Mouse (Mus musculus): Measurements from ENCODE around the gene Ripor3.

The Ripor3 gene

DNA sequence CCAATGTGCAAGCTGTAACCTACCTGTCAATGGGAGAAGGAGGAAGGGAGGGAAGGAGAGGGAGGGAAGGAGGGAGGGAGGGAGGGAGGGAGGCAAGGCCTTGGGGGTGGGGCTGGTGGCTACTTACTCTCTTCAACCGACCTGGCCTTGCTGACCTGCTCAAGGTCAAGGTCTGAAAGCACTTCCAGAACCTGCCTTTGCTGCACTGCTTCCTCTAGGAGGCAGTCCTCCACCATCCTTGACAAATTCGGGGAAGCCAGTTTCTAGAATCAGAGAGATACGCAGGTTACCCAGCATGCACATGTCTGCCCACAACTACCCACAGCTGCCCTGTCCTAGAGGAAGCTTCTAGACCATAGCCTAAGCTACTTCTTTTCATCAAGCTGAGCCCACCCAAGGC is 25.5 kb downstream of the Ripor3 start:
- no peak for DNase-seq

DNA sequence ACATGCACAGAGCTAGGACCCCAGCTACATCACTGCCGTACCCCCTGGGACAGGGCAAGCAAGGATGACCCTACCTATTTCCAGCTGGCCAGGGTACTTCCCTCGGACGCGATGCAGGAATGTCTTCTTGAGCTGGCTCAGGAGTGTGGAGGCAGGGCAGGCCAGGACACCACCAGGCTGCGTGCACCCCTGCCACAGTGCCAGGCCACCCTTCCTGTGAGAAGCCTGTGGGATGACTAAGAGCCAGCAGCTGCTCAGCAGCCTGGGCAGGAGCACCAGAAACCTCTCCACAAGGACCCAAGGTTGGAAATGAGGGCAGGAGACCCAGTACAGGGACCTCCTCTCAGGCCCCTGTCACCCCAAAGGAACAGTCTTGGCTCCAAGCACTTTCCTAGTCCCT is 26.0 kb downstream of the Ripor3 start:
- DNase-seq: no peak

DNA sequence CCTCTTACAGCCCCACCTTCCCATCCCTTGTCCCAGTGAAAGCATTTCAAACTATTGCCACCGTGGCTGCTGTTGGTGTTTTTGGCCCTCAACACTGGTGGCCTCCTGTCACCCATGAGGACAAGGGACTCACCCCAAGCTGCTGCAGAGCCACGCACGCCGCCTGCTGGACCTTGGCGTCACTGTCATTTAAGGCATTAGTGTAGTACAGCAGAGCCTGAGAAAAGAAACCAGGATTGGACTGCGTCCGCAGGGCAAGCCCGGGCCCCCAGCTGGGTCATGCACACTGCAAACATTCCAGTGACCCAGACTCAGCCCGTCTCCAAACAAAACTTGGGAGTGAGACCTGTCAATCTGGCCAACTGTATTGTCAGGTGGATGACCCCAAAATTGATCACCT is 27.8 kb downstream of the Ripor3 start:
- DNase-seq: no peak

DNA sequence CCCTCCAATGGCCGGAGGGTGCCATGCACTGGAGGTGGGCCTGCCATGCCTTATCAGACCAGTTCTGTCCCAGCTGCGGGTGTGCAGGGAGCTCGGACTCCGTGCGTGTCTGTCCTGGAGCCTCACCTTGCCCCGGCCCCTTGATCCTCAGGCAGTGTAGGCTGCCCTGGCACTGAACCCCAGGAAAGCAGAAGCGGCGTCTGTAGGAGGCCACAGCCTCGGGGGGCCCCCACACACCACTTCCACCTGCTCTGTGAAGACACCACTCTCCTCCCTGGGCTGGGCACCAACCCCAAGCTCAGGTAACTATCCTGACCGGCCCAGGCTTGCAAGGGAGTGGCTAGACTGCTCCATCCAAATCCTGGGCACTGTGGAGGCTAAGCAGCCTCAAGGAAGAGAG is 30.0 kb downstream of the Ripor3 start:
- DNase-seq: no peak

DNA sequence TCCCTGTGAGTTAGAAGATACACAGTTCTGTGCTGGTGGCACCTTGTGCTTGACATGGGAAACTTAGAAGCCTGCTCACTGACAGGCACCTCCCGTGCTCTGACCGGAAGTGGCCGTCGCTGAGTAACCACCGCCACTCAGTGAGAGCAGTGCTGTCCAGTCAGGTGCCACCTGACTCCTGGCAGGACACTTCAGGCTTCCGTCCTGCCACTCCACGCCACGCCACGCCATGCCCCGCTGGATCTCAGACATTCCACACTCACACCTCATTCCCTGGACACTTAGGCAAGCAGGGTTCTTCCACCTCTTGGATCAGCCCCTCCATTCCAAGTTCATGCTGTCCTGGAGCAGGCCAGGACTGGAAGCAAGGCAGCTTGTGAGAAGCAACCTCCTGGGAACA is 32.1 kb downstream of the Ripor3 start:
- DNase-seq: no peak

DNA sequence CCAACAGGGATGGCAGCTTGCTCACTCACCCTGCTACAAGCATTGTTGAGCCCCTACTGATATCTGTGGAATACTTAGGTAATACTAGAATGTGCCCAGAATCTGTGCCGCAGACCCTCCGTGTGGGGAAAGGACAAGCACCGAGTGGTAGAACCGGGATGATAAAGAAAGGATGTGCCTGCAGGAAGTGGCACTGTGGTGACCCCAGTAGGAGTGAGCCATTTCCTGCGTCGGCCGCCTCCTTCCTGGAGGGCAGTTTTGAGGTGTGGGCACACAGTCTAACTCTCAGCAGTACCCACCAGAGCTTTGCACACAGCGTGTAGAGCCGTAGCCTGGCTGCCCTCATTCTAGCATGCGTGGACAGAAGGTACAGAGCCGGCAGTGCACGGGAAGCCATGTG is 34.7 kb downstream of the Ripor3 start:
- no peak for DNase-seq

DNA sequence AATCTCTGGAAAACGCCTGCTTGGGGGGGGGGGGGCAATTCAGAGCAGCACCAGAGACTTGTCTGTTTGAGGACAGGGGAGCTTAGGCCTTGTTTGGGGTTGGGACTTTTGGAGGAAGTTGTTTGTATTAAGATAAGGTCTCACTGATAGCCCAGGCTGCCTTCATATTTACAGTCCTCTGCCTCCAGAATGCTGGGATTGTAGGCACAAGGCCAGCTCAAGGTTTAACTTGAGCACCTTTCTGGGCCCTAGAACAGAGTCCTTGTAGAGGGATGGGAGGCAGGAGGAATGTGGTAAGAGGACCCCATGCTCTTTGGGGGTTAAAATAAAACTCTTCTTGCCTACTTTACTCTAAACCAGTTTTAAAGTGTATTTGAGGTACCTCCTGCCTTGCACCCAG is 37.6 kb downstream of the Ripor3 start:
- DNase-seq: no peak

DNA sequence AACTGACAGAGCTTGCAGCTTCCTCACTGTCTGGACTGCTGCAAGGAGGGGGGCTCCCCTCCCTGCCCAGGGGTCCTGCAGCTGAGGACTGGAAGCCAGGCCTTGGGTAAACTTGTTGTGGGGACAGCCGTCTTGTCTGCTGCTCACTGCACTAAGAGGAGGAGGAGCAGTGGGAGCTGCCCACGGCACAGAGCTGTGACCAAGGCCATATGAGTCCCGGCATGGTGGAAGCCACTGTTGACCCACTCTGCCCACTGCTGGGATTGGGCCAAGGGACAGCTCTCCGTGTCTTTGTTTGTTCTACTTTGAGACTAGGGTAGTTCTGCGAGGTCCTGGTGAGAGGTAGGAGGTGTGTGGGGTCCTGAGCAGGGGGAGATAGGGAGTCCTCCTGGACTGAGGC is 38.3 kb downstream of the Ripor3 start:
- no peak for DNase-seq

DNA sequence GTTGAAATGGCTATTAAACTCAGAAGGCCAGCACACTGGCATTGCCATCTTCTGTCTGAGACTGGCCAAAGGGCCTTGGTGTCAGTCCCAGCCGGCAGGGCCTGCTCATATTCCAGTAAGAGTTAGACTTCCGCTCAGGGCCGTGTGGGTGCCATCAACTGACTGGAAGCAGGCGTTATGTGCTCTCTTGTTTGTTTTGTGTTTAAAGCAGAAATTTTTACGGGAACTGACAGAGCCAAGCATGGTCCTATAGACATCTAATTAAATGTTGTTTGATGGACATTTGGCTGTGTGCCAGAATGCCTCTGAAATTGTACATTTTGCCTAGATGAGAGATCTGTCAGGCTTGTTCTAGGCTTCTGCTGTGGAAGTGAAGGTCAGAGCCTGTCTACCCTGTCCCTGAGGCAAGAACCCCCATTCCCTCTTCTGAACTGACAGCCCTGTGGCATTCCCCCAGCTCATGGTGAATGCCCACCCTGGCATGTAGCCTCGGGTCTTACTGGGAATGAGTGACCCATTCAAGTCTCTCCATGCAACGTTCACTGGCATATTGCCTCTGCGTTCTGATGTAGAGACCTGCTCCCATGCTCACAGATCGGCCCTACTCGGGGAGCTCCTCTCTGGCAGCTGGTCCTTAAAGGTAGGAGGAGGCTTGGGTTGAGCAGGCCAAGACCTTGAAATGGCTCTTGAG is 40.4 kb downstream of the Ripor3 start:
- DNase-seq: no peak

DNA sequence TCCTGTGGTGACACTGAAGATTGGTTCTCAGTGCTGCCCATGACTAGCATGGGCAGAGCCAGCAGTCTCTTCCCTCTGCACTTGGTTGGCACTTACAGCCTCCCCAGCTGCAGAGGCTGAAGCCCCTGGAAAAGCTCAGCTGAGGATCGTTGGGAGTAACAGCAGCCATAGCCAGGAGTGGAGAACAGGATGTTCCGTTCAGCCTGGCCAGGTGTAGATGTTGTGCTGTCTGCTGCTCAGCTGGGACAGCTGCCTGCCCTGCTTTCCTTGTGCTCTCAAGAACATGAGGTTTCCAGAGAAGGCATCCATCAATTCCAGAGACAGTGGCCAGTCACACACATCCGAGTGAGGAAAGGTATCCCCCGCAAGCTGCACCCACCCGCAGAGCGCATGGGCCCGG is 41.9 kb downstream of the Ripor3 start:
- no peak for DNase-seq

DNA sequence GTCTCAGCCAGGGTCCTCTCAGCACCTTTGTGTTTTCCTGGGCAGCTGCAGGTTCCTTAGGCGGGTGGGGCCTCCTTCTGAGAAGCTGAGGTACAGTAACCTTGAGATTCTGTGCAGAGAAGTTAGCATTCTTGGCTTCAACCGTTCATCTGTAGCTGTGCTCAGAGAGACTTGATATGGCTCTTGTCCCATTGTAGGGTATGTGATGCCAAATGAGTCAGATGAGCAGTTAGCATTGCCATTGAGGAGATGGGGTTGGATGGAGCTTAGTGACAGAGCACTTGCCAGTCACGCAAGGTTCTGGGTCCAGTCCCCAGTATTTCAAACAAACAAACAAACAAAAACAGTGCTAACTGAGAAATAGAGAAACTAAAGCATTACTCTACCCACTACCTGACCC is 44.5 kb downstream of the Ripor3 start:
- DNase-seq: no peak

DNA sequence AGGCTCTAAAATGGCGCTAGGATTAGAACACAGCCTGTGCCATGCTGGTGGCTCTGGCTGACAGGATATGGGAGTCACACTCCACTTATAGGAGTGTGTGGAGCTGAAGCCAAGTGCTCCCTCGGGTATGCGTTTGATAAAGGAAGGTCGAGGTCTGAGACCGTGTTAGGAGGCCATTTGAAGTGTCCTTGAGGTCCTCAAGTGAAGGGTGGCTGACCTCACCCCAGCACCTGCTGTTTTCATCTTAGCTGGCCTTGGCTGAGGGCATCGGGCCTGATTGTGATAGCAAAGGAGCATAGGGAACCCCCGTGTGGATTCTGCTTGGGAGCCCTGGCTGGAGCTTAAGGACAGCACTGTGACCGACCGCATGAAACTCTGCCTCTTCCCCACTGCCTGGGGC is 46.1 kb downstream of the Ripor3 start:
- no peak for DNase-seq

DNA sequence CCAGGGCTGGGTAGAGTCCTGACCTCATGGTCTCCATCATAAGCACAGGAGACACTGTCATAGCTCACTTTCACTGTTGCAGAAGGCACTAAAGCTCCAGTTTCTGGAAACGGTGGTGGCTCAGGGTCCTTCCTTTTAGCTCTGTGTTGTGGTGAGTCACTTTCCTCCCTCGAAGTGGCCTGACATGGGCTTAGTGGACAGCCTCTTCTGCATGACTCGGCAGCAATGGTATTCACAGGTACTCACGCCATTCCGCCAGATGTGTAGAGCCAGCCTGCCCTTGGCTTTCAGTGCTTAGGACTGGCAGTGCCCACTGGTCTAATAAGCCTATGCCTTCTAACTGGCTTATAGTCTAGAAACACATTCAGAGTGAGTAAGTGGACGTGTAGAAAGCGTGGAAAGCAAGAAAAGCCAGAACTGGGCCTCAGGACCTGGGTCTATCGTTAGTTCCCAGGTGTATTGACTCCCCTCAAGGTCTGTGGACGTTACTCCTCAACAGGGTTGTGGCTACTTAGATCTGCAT is 46.6 kb downstream of the Ripor3 start:
- DNase-seq: no peak

DNA sequence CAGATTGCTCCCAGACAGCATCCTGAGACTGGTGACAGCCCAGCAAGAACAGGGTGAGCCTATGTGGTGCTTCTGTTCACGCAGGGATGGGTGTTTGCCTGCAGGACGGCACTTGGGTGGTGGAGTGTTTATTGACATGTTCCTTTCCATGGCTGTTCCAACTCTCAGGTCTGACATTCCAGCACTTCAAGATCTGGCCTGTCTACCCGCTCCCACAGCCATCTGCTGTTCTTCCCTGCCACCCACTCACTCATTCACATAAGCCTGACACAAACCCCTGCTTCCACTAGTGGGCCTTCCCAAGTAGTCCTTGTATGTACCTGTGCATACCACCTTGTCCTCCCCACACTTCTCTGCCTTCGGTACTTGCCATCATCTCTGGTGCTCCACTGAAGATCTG is 47.2 kb downstream of the Ripor3 start:
- DNase-seq: no peak

DNA sequence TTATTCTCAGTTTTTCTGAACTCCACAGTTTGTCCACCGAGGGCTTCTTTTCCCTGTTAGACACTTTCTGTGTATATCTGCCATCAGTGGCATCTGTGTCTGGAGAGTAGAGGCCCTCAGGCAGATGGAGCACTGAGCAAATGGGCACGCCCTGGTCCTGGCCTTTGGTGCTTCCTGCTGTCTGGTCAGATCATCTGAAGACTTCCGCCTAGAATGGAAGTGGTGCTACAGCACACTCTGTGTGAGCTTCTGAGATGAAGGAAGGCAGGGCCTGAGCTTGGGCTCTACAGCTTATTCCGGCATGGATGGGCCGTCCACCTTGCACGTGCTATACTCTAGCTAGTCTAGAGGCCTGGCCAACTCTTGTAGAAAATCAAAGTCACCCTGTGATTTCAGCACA is 48.1 kb downstream of the Ripor3 start:
- DNase-seq: no peak

DNA sequence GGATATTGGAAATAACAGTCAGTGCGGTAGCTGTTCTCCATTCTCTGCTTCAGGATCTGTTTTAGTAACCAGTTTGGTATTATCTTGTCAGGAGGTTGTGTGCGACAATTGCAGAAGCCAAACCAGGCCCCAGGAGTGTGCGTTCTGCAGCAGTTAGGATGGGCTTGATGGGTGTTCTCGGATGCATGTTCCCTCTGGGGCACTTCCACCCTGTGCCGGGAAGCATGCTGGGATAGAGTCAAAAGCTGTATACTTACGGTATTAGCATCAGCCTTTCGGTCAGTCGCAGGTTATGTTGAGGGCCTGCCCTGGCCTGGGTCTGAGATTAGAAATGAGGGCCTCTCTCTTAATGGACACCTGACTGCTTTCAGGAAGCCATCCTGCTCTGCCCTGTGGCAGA is 49.8 kb downstream of the Ripor3 start:
- no peak for DNase-seq

DNA sequence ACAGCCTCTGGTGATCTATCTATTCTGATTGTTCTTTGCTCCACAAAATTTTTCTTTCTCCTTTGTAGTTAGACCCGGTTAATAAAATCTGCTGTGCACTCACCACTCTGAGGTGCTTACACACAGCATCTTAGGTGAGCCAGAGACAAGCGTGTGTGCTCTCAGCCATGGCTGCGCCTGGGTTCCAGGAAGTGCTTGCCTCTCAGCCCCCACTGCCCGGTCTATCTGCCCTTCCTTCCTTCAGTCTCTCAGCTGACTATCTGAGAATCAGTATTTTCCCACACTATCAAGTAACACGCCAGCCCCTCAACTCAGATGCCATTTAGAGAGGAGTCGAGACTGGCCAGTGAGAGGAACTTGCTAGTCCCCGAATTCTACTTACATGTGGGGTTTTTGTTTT is 50.4 kb downstream of the Ripor3 start:
- no peak for DNase-seq

DNA sequence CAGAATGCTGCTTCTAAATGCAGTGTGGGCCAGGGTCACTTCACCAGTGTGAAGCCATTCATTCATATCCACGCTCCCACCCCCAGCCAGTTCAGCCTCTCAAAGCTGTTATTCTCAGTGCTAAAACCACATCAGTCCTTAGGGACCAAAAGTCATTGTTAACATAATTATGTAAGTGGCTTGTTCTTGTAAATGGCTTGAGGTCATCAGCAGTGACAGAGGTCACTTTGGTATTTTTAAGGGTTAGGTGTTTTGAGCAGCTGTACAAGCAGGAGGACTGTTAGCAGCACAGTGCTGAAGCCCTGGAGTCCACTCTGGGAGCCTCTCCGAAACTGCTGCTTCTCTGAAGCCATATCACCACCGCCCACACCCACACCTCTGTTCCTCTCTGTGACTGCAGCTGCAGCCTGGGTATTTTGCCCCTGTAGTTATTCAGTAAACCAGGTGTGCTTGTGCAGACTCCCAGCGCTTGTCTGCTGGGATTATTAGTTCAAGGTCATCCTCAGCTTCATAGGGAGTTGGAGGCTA is 51.0 kb downstream of the Ripor3 start:
- DNase-seq: no peak

DNA sequence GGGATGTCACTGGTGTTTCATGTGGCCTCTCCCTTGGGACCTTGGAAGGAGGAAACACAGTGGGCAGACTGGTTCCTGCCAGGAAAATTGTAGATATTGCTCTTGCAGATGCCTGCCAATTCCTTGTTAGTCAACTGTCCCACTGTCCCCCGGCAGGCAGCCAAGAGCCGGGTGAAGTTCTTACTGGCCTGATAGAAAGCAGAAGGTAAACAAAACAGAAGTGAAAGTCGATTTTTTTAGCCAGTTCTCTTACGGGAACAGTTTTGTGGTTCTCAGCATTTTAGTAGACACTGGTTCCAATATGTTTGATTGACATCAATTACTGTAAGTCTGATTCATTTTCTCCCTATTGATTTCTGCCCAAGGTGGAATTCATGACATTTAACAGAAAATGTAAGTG is 51.6 kb downstream of the Ripor3 start:
- DNase-seq: peak; percentile 72

DNA sequence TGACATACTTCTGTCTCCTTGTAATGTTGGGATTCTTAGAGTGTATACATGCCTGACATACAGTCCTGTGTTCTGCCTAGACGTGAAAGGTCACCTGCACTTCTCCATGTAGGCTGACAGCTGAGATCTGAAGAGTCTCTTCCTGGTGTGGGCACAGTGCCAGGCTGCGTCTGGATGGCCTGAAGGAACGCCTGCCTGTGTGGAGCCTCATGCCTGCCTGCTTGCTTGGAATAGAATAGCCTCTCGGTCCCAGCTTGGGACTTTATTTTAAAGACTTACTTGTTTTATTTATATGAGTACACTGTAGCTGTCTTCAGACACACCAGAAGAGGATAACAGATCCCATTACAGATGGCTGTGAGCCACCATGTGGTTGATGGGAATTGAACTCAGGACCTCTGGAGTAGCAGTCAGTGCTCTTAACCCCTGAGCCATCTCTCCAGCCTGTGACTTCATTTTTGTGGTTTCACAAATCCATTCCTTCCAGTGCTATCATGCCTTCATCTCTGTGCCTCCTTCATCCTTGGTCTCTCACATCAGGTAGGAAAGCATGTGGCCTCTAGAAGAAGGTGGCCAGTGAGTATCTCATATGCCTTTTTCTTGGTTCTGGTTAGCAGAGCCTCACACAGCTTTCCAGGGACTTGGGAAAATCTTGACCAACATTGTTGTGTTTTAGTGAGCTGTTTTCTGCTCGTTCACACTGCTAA is 52.2 kb downstream of the Ripor3 start:
- DNase-seq: peak; percentile 64

DNA sequence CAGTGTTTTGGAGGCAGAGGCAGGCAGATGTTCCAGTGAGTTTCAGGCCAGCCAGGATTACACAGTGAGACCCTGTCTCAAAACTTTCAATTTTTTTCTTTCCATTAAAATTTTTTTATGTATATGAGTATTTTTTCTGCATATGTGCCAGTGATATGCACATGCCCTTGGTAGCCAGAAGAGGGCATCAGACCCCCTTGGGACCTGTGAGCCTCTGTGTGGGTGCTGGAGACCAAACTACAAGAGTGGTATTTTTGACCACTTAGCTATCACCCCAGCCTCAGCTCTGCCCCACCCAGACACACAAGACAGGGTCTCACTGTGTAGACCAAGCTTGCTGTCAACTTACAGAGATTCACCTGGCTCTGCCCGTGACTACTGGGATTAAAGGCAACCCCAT is 52.9 kb downstream of the Ripor3 start:
- no peak for DNase-seq

DNA sequence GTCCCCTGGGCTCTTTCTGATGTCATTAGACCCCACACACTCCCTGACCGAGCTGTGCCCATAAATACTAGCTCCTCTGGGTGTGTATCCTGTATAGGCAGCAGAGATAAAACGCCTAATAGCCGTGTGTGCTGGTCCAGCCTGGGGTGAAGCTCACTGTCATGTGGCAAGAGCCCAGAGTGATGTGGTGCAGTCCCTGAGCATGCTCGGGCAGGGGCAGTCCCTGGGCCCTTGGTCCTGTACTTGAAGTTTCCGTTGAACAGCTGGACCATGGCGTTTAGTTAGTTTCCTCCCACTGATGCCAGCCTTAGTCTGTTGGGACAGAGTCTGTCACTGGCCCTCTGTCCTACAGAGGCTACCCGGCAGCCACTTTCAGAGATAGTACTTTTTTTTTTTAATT is 55.5 kb downstream of the Ripor3 start:
- DNase-seq: no peak

DNA sequence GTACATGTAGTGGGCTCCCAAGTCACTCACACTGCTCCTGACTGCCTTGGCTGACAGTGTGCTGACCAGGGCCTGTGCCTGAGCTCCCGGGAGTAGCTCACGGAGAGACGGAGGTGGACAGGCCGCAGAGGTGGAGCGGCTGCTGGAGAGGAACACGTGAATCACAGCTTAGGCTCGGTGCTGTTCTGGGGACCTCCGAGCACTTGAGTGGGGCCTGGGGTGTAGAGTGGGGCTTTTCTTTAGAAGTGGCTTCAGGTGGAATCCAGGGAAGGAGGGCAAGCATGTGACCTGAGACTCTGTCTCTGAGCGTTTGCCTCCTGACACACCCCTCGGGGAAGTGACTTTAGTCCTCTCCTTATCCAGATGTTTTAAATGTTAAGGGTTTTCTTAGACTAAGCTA is 56.6 kb downstream of the Ripor3 start:
- DNase-seq: no peak
